Mouse (Mus musculus) liver, postnatal 0 days (tissue): ENCODE measurements around the gene L3mbtl4.

Experiments
- CTCF ChIP-seq: sonication (generic); IDR thresholded peaks from 2 replicates; pipeline ENCODE4 v1.5.1; 2016; ENCODE audit warnings: antibody characterized with exemption, low read depth
- EP300 ChIP-seq: IDR thresholded peaks from 2 replicates; pipeline ENCODE4 v1.6.1; 2016; ENCODE audit warnings: antibody characterized with exemption, low read depth, mild to moderate bottlenecking

DNA sequence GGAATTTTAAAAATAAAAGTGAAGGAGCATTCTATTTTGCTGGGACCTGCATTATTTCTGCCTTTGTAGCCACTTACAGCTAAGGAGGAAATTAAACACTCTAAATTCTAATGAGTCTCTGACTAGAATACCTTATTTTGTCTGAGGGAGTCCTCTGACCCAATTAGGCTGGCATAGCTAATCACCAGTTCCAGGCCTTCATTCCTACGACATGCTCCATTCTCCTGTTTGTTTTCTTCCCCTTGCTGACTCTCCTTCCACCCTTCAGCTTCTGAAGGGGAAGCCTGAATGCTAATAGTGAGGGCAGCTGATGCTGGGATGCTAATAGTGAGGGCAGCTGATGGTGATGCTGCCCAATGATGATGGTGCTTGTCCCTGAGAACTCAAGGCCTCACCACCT lies 286.7 kb downstream of the L3mbtl4 start:
- TF ChIP-seq CTCF (no peak), EP300 (no peak)
